Mouse (Mus musculus): ENCODE measurements around the gene Gpr61. TPM values are rescaled to one million over a fixed set of nuclear protein-coding genes. Genes with fewer than 3 reads are reported as not detected.

The Gpr61 gene
- polyA plus RNA-seq, 1 experiment from 2014 or later: 0.12 TPM

GRCm38 (mm10) chr3:108184742-108185141 lies 30.1 kb upstream of the Gpr61 start:
- Histone ChIP-seq H3K4me1 (ENCODE audit: control insufficient read depth, insufficient read depth, low read length) (0 out of 2 replicates have a peak, but pooled peaks cover 5% of the 10 kb centered on the region), H3K27ac (ENCODE audit: low read length) (no peak overlapping the region), H3K9ac (ENCODE audit: low read length) (no peak overlapping the region), H3K4me3 (ENCODE audit: low read length) (no peak overlapping the region), H3K36me3 (ENCODE audit: control insufficient read depth, insufficient read depth) (no peaks in the 10 kb centered on the region), H3K9me3 (replicated peaks; ENCODE audit: control insufficient read depth, low read length) (no peaks in the 10 kb centered on the region), H3K27me3 (ENCODE audit: control insufficient read depth, insufficient read depth, low read length) (no peaks in the 10 kb centered on the region; the same call in 1 of the 2 replicates), H3K4me2 (ENCODE audit: low read depth, low read length) (no peak overlapping the region)
- WGBS: 65% methylated on average over 3 of the region's 3 CpGs
- ATAC-seq (replicated peaks; ENCODE audit: extremely low read depth, insufficient read depth, low FRiP score): no peak

- Histone ChIP-seq H3K9me3 (replicated peaks; ENCODE audit: control insufficient read depth, low read length) (no peaks in the 10 kb centered on the region), H3K27ac (ENCODE audit: low read length) (no peak overlapping the region), H3K4me3 (ENCODE audit: low read length) (no peak overlapping the region), H3K4me1 (ENCODE audit: control insufficient read depth, insufficient read depth, low read length) (no peaks in the 10 kb centered on the region; the same call in 1 of the 2 replicates), H3K36me3 (ENCODE audit: control insufficient read depth, insufficient read depth) (no peaks in the 10 kb centered on the region), H3K4me2 (ENCODE audit: low read depth, low read length) (no peak overlapping the region), H3K27me3 (ENCODE audit: control insufficient read depth, insufficient read depth, low read length) (no peaks in the 10 kb centered on the region; the same call in 1 of the 2 replicates), H3K9ac (ENCODE audit: low read length) (no peak overlapping the region)
- no peak for ATAC-seq (replicated peaks; ENCODE audit: extremely low read depth, insufficient read depth, low FRiP score)
- WGBS: 40% methylated on average over 2 of the region's 2 CpGs
Measured at GRCm38 (mm10) chr3:108180514-108180913, 25.8 kb upstream of the Gpr61 start.

DNA sequence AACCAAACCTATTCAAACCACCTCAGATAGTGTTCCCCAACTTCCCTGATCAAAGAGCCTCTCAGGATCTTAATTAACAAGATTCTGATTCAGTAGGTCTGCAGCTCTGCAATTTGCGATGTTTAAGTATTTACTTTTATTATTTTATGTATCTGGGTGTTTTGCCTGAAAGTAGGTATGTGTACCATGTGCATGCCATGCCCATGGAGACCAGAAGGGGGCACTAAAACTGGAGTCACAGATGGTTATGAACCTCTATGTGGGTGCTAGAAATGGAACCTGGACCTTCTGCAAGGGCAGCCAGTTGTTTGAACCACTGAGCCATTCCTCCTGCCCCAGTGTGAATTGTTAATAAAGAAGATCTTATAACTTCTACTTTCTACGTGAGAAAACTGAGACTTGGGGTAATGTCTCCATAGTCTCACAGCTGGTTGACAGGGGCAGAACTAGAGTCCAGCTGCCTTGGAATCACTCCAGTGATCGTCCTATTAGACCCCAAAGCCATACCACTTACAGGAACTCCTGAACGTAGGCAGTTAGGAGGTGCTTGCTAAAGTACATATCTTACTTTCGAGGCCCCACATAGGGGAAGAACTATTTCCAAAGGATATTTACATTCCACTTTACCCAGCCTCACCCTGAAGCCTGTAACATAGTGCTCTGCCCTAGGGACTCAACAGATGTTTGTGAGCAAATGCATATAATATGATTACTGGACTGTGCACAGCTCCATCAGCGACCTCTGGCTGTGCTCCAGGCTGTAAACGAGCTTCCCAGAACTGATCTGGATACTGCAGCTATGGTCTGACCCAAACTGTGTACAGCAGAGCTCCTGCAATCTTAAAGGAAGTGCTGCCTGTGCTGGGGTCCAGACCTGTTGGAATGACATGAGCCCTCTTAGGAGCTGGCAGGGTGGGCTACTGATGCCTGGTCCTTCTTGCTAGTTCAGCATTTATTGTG lies 24.4 kb upstream of the Gpr61 start:
- peaks cover 6% of the 10 kb centered on the region; the same call in 1 of the 2 replicates for H3K4me1 ChIP-seq (ENCODE audit: control insufficient read depth, insufficient read depth, low read length)
- no peak for ATAC-seq (replicated peaks; ENCODE audit: extremely low read depth, insufficient read depth, low FRiP score)
- H3K9me3 ChIP-seq (replicated peaks; ENCODE audit: control insufficient read depth, low read length): no peaks in the 10 kb centered on the region
- no peak overlapping the region for H3K27ac ChIP-seq (ENCODE audit: low read length)
- no peak overlapping the region for H3K4me2 ChIP-seq (ENCODE audit: low read depth, low read length)
- H3K27me3 ChIP-seq (ENCODE audit: control insufficient read depth, insufficient read depth, low read length): no peaks in the 10 kb centered on the region
- H3K4me3 ChIP-seq (ENCODE audit: low read length): no peak overlapping the region
- H3K36me3 ChIP-seq (ENCODE audit: control insufficient read depth, insufficient read depth): no peaks in the 10 kb centered on the region
- 62% methylated on average over 7 of the region's 7 CpGs for WGBS
- H3K9ac ChIP-seq (ENCODE audit: low read length): no peak overlapping the region

GRCm38 (mm10) chr3:108174672-108175531 lies 20.2 kb upstream of the Gpr61 start:
- Histone ChIP-seq H3K9ac (ENCODE audit: low read length) (peak overlapping the region; percentile 42), H3K4me2 (ENCODE audit: low read depth, low read length) (peak overlapping the region; percentile 31; the same call in 1 of the 2 replicates), H3K36me3 (ENCODE audit: control insufficient read depth, insufficient read depth) (no peaks in the 10 kb centered on the region), H3K27me3 (ENCODE audit: control insufficient read depth, insufficient read depth, low read length) (no peaks in the 10 kb centered on the region), H3K4me3 (ENCODE audit: low read length) (no peak overlapping the region), H3K27ac (ENCODE audit: low read length) (no peak overlapping the region), H3K4me1 (ENCODE audit: control insufficient read depth, insufficient read depth, low read length) (peaks cover 6% of the 10 kb centered on the region; the same call in 1 of the 2 replicates), H3K9me3 (replicated peaks; ENCODE audit: control insufficient read depth, low read length) (no peaks in the 10 kb centered on the region)
- 27% methylated on average over 13 of the region's 14 CpGs for WGBS
- ATAC-seq (replicated peaks; ENCODE audit: extremely low read depth, insufficient read depth, low FRiP score): peak; percentile 23; the same call in 1 of the 2 replicates

DNA sequence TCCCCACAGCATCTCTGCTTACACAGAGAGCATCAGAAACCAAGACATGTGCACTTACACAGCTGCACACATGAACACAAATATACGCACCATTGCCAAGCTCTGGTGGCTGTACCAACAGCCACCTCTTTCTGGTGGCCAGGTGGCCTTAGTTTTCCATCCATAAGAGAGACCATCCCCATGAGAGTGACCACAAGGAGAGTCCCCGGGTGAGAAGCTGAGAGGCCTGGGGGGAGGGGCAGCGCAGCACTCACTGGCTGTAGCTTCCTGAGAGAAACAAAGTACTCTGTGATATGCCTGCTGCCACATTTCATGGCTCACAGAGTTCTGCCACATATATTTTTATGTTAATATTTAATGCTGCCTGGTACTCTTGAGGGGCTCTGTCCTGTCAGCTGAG lies 14.5 kb upstream of the Gpr61 start:
- WGBS: 43% methylated on average over 3 of the region's 3 CpGs
- Histone ChIP-seq H3K4me1 (ENCODE audit: control insufficient read depth, insufficient read depth, low read length) (peaks cover 9% of the 10 kb centered on the region; the same call in 1 of the 2 replicates), H3K4me2 (ENCODE audit: low read depth, low read length) (no peak overlapping the region), H3K9me3 (replicated peaks; ENCODE audit: control insufficient read depth, low read length) (no peaks in the 10 kb centered on the region), H3K27ac (ENCODE audit: low read length) (no peak overlapping the region), H3K9ac (ENCODE audit: low read length) (no peak overlapping the region), H3K27me3 (ENCODE audit: control insufficient read depth, insufficient read depth, low read length) (no peaks in the 10 kb centered on the region), H3K4me3 (ENCODE audit: low read length) (no peak overlapping the region), H3K36me3 (ENCODE audit: control insufficient read depth, insufficient read depth) (no peaks in the 10 kb centered on the region)
- no peak for ATAC-seq (replicated peaks; ENCODE audit: extremely low read depth, insufficient read depth, low FRiP score)

- H3K4me3 ChIP-seq (ENCODE audit: low read length): no peak overlapping the region
- H3K9ac ChIP-seq (ENCODE audit: low read length): no peak overlapping the region
- no peak overlapping the region for H3K4me2 ChIP-seq (ENCODE audit: low read depth, low read length)
- H3K27ac ChIP-seq (ENCODE audit: low read length): no peak overlapping the region
- peaks cover 9% of the 10 kb centered on the region; the same call in 1 of the 2 replicates for H3K4me1 ChIP-seq (ENCODE audit: control insufficient read depth, insufficient read depth, low read length)
- no peak for ATAC-seq (replicated peaks; ENCODE audit: extremely low read depth, insufficient read depth, low FRiP score)
- no peaks in the 10 kb centered on the region for H3K36me3 ChIP-seq (ENCODE audit: control insufficient read depth, insufficient read depth)
- WGBS: 54% methylated on average over 14 of the region's 14 CpGs
- no peaks in the 10 kb centered on the region for H3K9me3 ChIP-seq (replicated peaks; ENCODE audit: control insufficient read depth, low read length)
- no peaks in the 10 kb centered on the region for H3K27me3 ChIP-seq (ENCODE audit: control insufficient read depth, insufficient read depth, low read length)
Measured at GRCm38 (mm10) chr3:108167499-108167898, 12.8 kb upstream of the Gpr61 start.

GRCm38 (mm10) chr3:108166486-108167211 lies 12.0 kb upstream of the Gpr61 start:
- Histone ChIP-seq H3K4me2 (ENCODE audit: low read depth, low read length) (no peak overlapping the region), H3K36me3 (ENCODE audit: control insufficient read depth, insufficient read depth) (no peaks in the 10 kb centered on the region), H3K9me3 (replicated peaks; ENCODE audit: control insufficient read depth, low read length) (no peaks in the 10 kb centered on the region), H3K27me3 (ENCODE audit: control insufficient read depth, insufficient read depth, low read length) (no peaks in the 10 kb centered on the region), H3K9ac (ENCODE audit: low read length) (no peak overlapping the region), H3K4me3 (ENCODE audit: low read length) (no peak overlapping the region), H3K4me1 (ENCODE audit: control insufficient read depth, insufficient read depth, low read length) (peaks cover 9% of the 10 kb centered on the region; the same call in 1 of the 2 replicates), H3K27ac (ENCODE audit: low read length) (no peak overlapping the region)
- 38% methylated on average over 10 of the region's 11 CpGs for WGBS
- peak; percentile 55; the same call in 1 of the 2 replicates for ATAC-seq (replicated peaks; ENCODE audit: extremely low read depth, insufficient read depth, low FRiP score)

GRCm38 (mm10) chr3:108165532-108166315 lies 11.0 kb upstream of the Gpr61 start:
- Histone ChIP-seq H3K4me1 (ENCODE audit: control insufficient read depth, insufficient read depth, low read length) (peaks cover 9% of the 10 kb centered on the region; the same call in 1 of the 2 replicates), H3K9ac (ENCODE audit: low read length) (no peak overlapping the region; the same call in 1 of the 2 replicates), H3K4me3 (ENCODE audit: low read length) (no peak overlapping the region), H3K27me3 (ENCODE audit: control insufficient read depth, insufficient read depth, low read length) (no peaks in the 10 kb centered on the region), H3K4me2 (ENCODE audit: low read depth, low read length) (no peak overlapping the region), H3K27ac (ENCODE audit: low read length) (no peak overlapping the region), H3K36me3 (ENCODE audit: control insufficient read depth, insufficient read depth) (no peaks in the 10 kb centered on the region), H3K9me3 (replicated peaks; ENCODE audit: control insufficient read depth, low read length) (no peaks in the 10 kb centered on the region)
- ATAC-seq (replicated peaks; ENCODE audit: extremely low read depth, insufficient read depth, low FRiP score): no peak
- WGBS: 63% methylated on average over 10 of the region's 10 CpGs
